In the genomic region with DNA sequence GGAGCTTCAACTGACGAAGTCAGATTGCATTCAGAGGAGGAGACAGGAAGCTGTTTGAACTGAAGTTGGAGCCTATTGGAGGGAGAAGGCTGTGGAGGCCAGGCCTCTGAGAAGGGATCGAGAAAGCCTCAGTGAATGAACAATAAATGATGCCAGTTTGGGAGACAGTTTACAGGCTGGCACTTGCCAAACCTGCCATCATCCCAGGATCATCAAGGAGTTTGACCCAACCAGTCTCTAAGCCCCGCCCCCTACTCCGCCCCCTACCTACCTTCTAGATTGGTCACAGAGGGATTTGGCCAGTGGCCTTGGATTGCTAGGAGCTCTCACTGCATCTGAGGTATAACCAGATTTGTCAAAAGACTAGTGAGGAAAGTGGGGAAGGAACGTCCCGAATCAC, we compare ENCODE assay signal across 21 mouse cellular contexts.
"Had no signal": no experiment of that assay in that cellular context is flagged by ENCODE, and none has a peak within 500 bp of the region (broad histone marks: within the 10 kb centered on the region; RNA-seq: fewer than 3 reads in every experiment).

No protein-coding gene starts in this region.

- H3K27me3 ChIP-seq: intestine, embryonic 15.5 days; kidney, embryonic 15.5 days; limb, embryonic 12.5 days; limb, embryonic 15.5 days; midbrain, embryonic 12.5 days; midbrain, embryonic 15.5 days; neural tube, embryonic 13.5 days had no signal

- H3K4me3 ChIP-seq: intestine, embryonic 15.5 days; kidney, embryonic 15.5 days; left cerebral cortex, adult 2 months; limb, embryonic 12.5 days; limb, embryonic 15.5 days; midbrain, embryonic 12.5 days; midbrain, embryonic 15.5 days; neural tube, embryonic 13.5 days had no signal

- H3K4me2 ChIP-seq: kidney, embryonic 15.5 days; limb, embryonic 12.5 days; limb, embryonic 15.5 days; liver, embryonic 11.5 days; midbrain, embryonic 12.5 days; midbrain, embryonic 15.5 days; neural tube, embryonic 13.5 days had no signal

- H3K4me1 ChIP-seq: kidney, embryonic 15.5 days; limb, embryonic 15.5 days had no signal

- ATAC-seq: liver, postnatal 0 days; midbrain, embryonic 15.5 days had no signal

- H3K27ac ChIP-seq: intestine, embryonic 15.5 days; kidney, embryonic 15.5 days; left cerebral cortex, adult 2 months; limb, embryonic 12.5 days; limb, embryonic 15.5 days; liver, embryonic 14.5 days; macrophage; midbrain, embryonic 12.5 days; midbrain, embryonic 15.5 days; neural tube, embryonic 13.5 days; stomach, postnatal 0 days had no signal

- DNase-seq: kidney, adult 11 months; kidney, adult 8-10 months; kidney, postnatal 10 days; layer of hippocampus, postnatal 36 days; left cerebral cortex, postnatal 4 days; liver, postnatal 0 days; lung, postnatal 10 days; retina, postnatal 1 day; right cerebral cortex, postnatal 4 days had no signal

- H3K9me3 ChIP-seq: intestine, embryonic 15.5 days; kidney, embryonic 15.5 days; limb, embryonic 12.5 days; limb, embryonic 15.5 days; midbrain, embryonic 12.5 days; midbrain, embryonic 15.5 days; neural tube, embryonic 13.5 days had no signal

- H3K9ac ChIP-seq: intestine, embryonic 15.5 days; kidney, embryonic 15.5 days; limb, embryonic 12.5 days; limb, embryonic 15.5 days; liver, embryonic 14.5 days; liver, postnatal 0 days; midbrain, embryonic 12.5 days; midbrain, embryonic 15.5 days; neural tube, embryonic 13.5 days had no signal
